Mouse (Mus musculus) bone marrow, adult 2 months (tissue): ENCODE measurements around the gene Abhd14a.

ENCODE experiments used
- CTCF ChIP-seq: fragments of 200-500 bp; IDR thresholded peaks from 2 replicates; pipeline ENCODE4 v1.5.1; 2011; ENCODE audit warnings: low read length, control low read depth; ENCODE audit not compliant: control insufficient read depth, insufficient read depth
- POLR2A ChIP-seq: fragments of 200-500 bp; IDR thresholded peaks from 2 replicates; pipeline ENCODE4 v1.6.1; 2011; ENCODE audit warnings: low read depth, mild to moderate bottlenecking, control low read depth, low read length, borderline replicate concordance; ENCODE audit not compliant: control insufficient read depth

DNA sequence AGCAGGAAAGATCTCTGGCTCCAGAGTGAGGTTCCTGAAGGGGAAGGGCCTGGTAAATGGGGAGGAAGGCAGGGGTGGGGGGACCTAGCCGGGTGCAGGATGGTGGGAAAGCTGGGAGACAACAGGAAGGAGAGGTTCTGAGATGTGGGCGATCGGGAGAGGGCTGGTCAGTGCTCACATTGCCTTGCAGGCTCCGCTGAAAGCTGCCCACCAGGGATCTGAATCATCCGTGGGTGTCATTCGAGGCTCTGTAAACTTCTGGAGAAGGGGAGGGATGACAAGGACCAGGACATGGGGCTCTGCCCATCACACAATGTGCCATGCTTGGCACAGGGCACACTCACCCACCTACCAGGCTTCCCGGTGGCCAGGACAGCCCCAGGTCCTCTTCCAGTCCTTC is 14.1 kb downstream of the Abhd14a start:
- TF ChIP-seq POLR2A: no peak
- TF ChIP-seq CTCF: no peak
